Mouse (Mus musculus) adrenal gland, postnatal 10 days (tissue): Measurements from ENCODE around the gene Tex16. TPM values are rescaled to one million over a fixed set of nuclear protein-coding genes. Genes with fewer than 3 reads are reported as not detected.

Source experiments
- DNase-seq: peaks from one replicate; pipeline ENCODE4 v3.0.0; 2021; ENCODE audit warnings: mixed read lengths
- long read RNA-seq, 2 experiments: library from polyadenylated mRNA; stranded (forward); transcript quantifications; one replicate each; pipeline ENCODE4 v2.0.0; 2021
- total RNA-seq, 2 experiments: library from RNA; stranded (reverse); gene quantifications; 2 replicates each; pipeline ENCODE4 v1.2.3; 2021

Tex16 gene
- total RNA-seq = 1 to 10 TPM; 1.2 to 2.9 TPM
- long read RNA-seq, experiment 1 = 0 reads
- long read RNA-seq, experiment 2 = 0 reads

- DNase-seq = no peak
Measured at GRCm38 (mm10) chrX:112010707-112011106, at the start of gene Tex16. Gene Tex16 (plus strand): TSS chrX:112011007.

GRCm38 (mm10) chrX:111999661-112000060 is 11.1 kb upstream of the Tex16 start:
- no peak for DNase-seq

Other genes starting within 250 kb of the Tex16 start
- 1 to 10 TPM; 2.4 to 2.9 TPM for gene Gm45194, start 119.6 kb upstream of the Tex16 start, total RNA-seq
- gene 4933403O08Rik, start 228.0 kb downstream of the Tex16 start, total RNA-seq = 1 to 10 TPM; 1.2 to 2.3 TPM